Mouse (Mus musculus) embryonic facial prominence, embryonic 11.5 days (tissue): ENCODE results near the gene 4931429L15Rik. TPM values are rescaled to one million over a fixed set of nuclear protein-coding genes. Genes with fewer than 3 reads are reported as not detected.

ENCODE experiments used
- polyA plus RNA-seq: library from polyadenylated mRNA; unstranded; fragments of >200 nt; fragmentation: Nextera tagmentation; extraction: Ambion mirVana; gene quantifications from 2 replicates; pipeline ENCODE4 v1.2.1, GENCODE M21; 2014

The 4931429L15Rik gene
- polyA plus RNA-seq, 1 experiment from 2014 or later, result not detected

Other genes starting within 250 kb of the 4931429L15Rik start
- gene Apoa1, start 91.4 kb downstream of the 4931429L15Rik start, polyA plus RNA-seq, result 1.2 and 1.9 TPM in 2 replicates
- gene Apoc3, start 84.3 kb downstream of the 4931429L15Rik start, polyA plus RNA-seq, result not detected in 2 replicates
- not detected in 2 replicates for gene Apoa4, start 79.3 kb downstream of the 4931429L15Rik start, polyA plus RNA-seq
- not detected in 2 replicates for gene Apoa5, start 51.4 kb downstream of the 4931429L15Rik start, polyA plus RNA-seq
- 65.9 and 67.1 TPM in 2 replicates for gene Zpr1, start 46.9 kb downstream of the 4931429L15Rik start, polyA plus RNA-seq
- 34.0 and 34.4 TPM in 2 replicates for gene Bud13, start 37.0 kb downstream of the 4931429L15Rik start, polyA plus RNA-seq